Mouse (Mus musculus) heart, adult 2 months (tissue): ENCODE measurements around the gene Odf4.

ENCODE experiments used
- CTCF ChIP-seq: fragments of 200-600 bp; IDR thresholded peaks from 2 replicates; pipeline ENCODE4 v1.8.1; 2022; ENCODE audit warnings: antibody characterized with exemption, mild to moderate bottlenecking, moderate library complexity
- EP300 ChIP-seq: fragments of 200-500 bp; IDR thresholded peaks from 2 replicates; pipeline ENCODE4 v1.6.1; 2011; ENCODE audit warnings: low read depth, low read length, control low read depth; ENCODE audit not compliant: insufficient read depth
- POLR2A ChIP-seq: fragments of 200-500 bp; IDR thresholded peaks from 2 replicates; pipeline ENCODE4 v1.6.1; 2011; ENCODE audit warnings: mild to moderate bottlenecking, low read depth, low read length, control low read depth; ENCODE audit not compliant: insufficient read depth

DNA sequence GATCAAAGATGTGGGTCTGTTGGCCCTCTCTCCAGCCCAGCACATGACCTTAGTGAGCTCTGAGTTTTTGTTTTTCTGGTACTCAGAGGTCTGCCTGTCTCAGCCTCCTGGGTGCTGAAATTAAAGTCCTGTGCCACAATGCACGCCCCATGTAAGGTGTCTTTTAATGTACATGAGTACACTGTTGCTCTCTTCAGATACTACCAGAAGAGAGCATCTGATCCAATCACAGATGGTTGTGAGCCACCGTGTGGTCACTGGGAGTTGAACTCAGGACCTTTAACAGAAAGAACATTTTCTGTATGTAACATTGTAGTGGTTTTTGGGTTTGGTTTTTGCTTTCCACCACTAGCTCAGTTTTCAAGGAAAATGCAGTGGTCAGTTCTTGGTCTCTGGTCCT is 23.1 kb downstream of the Odf4 start:
- TF ChIP-seq POLR2A (no peak), CTCF (no peak), EP300 (no peak)
